ENCODE assay signal across 8 mouse cellular contexts in genomic region chr16:72662837-72663350, GRCm38 (mm10).
A peak's percentile ranks its signal among the peaks of the same experiment; 100 is the strongest.
DNase-seq lines count a peak whose midpoint lies in the region; ATAC-seq and TF ChIP-seq lines count a peak whose summit lies in the region.

No protein-coding gene starts in this region.

- no peak for DNase-seq in thymus, adult 2 months
- DNase-seq in thymus, postnatal 25 days = no peak
- DNase-seq in heart, postnatal 10 days = peak; percentile 72 to 74
- DNase-seq in kidney, postnatal 4 days = peak; percentile 84 to 89
- peak; percentile 80 for DNase-seq in urinary bladder, postnatal 14 days (ENCODE audit: low spot score)

- H3K4me3 ChIP-seq in thymus, adult 2 months (ENCODE audit: control insufficient read depth, insufficient read depth, low read length) = peak overlapping the region; percentile 25
- H3K4me3 ChIP-seq in forebrain, embryonic 15.5 days = peak overlapping the region; percentile 70
- peak overlapping the region; percentile 57 for H3K4me3 ChIP-seq in liver, embryonic 15.5 days (replicated peaks)
- H3K4me3 ChIP-seq in olfactory bulb, adult 2 months (ENCODE audit: insufficient read depth, low read depth, low read length) = peak overlapping the region; percentile 69

- no peaks in the 10 kb centered on the region for H3K9me3 ChIP-seq in forebrain, embryonic 15.5 days
- H3K9me3 ChIP-seq in liver, embryonic 15.5 days (replicated peaks) = no peaks in the 10 kb centered on the region

- intact Hi-C loops in heart, postnatal 10 days (cut with DNase I) = loop anchor here (5.0 kb wide), 2 partner anchors 314 to 1416 kb away; no protein-coding TSS in a partner anchor

- TF ChIP-seq POLR2A in thymus, adult 2 months (IDR thresholded peaks at IDR 0.05; ENCODE audit: control insufficient read depth, extremely low read depth, insufficient read depth, low read length, poor library complexity) = no peak
- peak; percentile 41; the same call in 1 of the 2 replicates for TF ChIP-seq POLR2A in olfactory bulb, adult 2 months (IDR thresholded peaks at IDR 0.05; ENCODE audit: insufficient read depth, low read depth, low read length)

- 1% methylated on average over 26 of the region's 26 CpGs for WGBS in thymus, adult 2 months
- under 1% methylated on average over 26 of the region's 26 CpGs for WGBS in forebrain, embryonic 15.5 days
- WGBS in liver, embryonic 15.5 days (ENCODE audit: insufficient replicate concordance) = 2% methylated on average over 26 of the region's 26 CpGs
- WGBS in olfactory bulb, adult 2 months = under 1% methylated on average over 26 of the region's 26 CpGs

- ATAC-seq in forebrain, embryonic 15.5 days (replicated peaks) = peak; percentile 89
- ATAC-seq in liver, embryonic 15.5 days (ENCODE audit: insufficient read depth) = peak; percentile 58; the same call in 1 of the 2 replicates

- peak overlapping the region; percentile 65 for H3K9ac ChIP-seq in forebrain, embryonic 15.5 days (replicated peaks)
- H3K9ac ChIP-seq in liver, embryonic 15.5 days = peak overlapping the region; percentile 0; the same call in 1 of the 2 replicates

- H3K4me1 ChIP-seq in thymus, adult 2 months (replicated peaks; ENCODE audit: control insufficient read depth, insufficient read depth, low read length) = no peaks in the 10 kb centered on the region; the same call in 1 of the 2 replicates
- H3K4me1 ChIP-seq in forebrain, embryonic 15.5 days = peaks cover 27% of the 10 kb centered on the region
- no peaks in the 10 kb centered on the region for H3K4me1 ChIP-seq in liver, embryonic 15.5 days (replicated peaks)
- H3K4me1 ChIP-seq in olfactory bulb, adult 2 months (ENCODE audit: control insufficient read depth, insufficient read depth, low read length) = peaks cover 4% of the 10 kb centered on the region; the same call in 1 of the 2 replicates

- no peak for TF ChIP-seq CTCF in thymus, adult 2 months (IDR thresholded peaks at IDR 0.05; ENCODE audit: borderline replicate concordance, control insufficient read depth, extremely low read depth, insufficient read depth, low read length, poor library complexity)
- no peak for TF ChIP-seq CTCF in olfactory bulb, adult 2 months (IDR thresholded peaks at IDR 0.05; ENCODE audit: insufficient read depth, low read depth, low read length)

- H3K27ac ChIP-seq in thymus, adult 2 months (ENCODE audit: control insufficient read depth, insufficient read depth, low read length) = no peak overlapping the region
- peak overlapping the region; percentile 85 for H3K27ac ChIP-seq in forebrain, embryonic 15.5 days (replicated peaks)
- peak overlapping the region; percentile 73 for H3K27ac ChIP-seq in liver, embryonic 15.5 days (replicated peaks)
- H3K27ac ChIP-seq in olfactory bulb, adult 2 months (ENCODE audit: insufficient read depth, low read depth, low read length) = peak overlapping the region; percentile 71

- H3K4me2 ChIP-seq in forebrain, embryonic 15.5 days (replicated peaks) = peak overlapping the region; percentile 85
- H3K4me2 ChIP-seq in liver, embryonic 15.5 days = peak overlapping the region; percentile 50

- no peaks in the 10 kb centered on the region for H3K36me3 ChIP-seq in thymus, adult 2 months (ENCODE audit: control insufficient read depth, insufficient read depth, low read length)
- no peaks in the 10 kb centered on the region for H3K36me3 ChIP-seq in forebrain, embryonic 15.5 days
- H3K36me3 ChIP-seq in liver, embryonic 15.5 days (replicated peaks) = no peaks in the 10 kb centered on the region

- H3K27me3 ChIP-seq in thymus, adult 2 months (ENCODE audit: control insufficient read depth, insufficient read depth, low read length) = no peaks in the 10 kb centered on the region; the same call in 1 of the 2 replicates
- no peaks in the 10 kb centered on the region for H3K27me3 ChIP-seq in forebrain, embryonic 15.5 days
- peaks cover 13% of the 10 kb centered on the region for H3K27me3 ChIP-seq in liver, embryonic 15.5 days

Comparison
In these comparisons a context has a peak if more than half of its experiments do, and no peak if none do; other contexts are left out.
1. DNase-seq: peak in heart, postnatal 10 days (2 of 2), kidney, postnatal 4 days (2 of 2) and urinary bladder, postnatal 14 days (single experiment); none in thymus, adult 2 months (single experiment) and thymus, postnatal 25 days (single experiment).
2. Peak in every context shown above with its lines, with median percentiles within 50 percentile points of each other: H3K4me3 ChIP-seq.